Mouse (Mus musculus) liver, embryonic 14.5 days (tissue): ENCODE data around the gene Fbxl18.

Source experiments
- CTCF ChIP-seq: IDR thresholded peaks from 2 replicates; pipeline ENCODE4 v1.5.1; 2016; ENCODE audit warnings: antibody characterized with exemption, low read depth, control low read depth
- EP300 ChIP-seq: IDR thresholded peaks from 2 replicates; pipeline ENCODE4 v1.6.1; 2016; ENCODE audit warnings: antibody characterized with exemption, low read depth

- TF ChIP-seq CTCF, result no peak
- TF ChIP-seq EP300, result no peak
Measured at GRCm38 (mm10) chr5:142929400-142929752, 34.2 kb upstream of the Fbxl18 start.
